Mouse (Mus musculus) layer of hippocampus, adult 2 months (tissue): ENCODE data around the gene Unc13b. TPM values are rescaled to one million over a fixed set of nuclear protein-coding genes. Genes with fewer than 3 reads are reported as not detected.

Experiments
- DNase-seq, 2 experiments: peaks; one replicate each; pipeline ENCODE4 v3.0.0; 2022; ENCODE audit warnings: low spot score in 2 of 2
- H3K27ac ChIP-seq: fragments of 200-600 bp; 2 replicates; pipeline ENCODE4 v1.8.1; 2022
- H3K4me3 ChIP-seq: fragments of 200-600 bp; 2 replicates; pipeline ENCODE4 v1.8.1; 2022; ENCODE audit warnings: mild to moderate bottlenecking
- CTCF ChIP-seq: fragments of 200-600 bp; conservative IDR thresholded peaks from 2 replicates; pipeline ENCODE4 v1.8.1; 2022; ENCODE audit warnings: antibody characterized with exemption, mild to moderate bottlenecking, moderate library complexity
- long read RNA-seq, 2 experiments: library from polyadenylated mRNA; stranded (forward); transcript quantifications; one replicate each; pipeline ENCODE4 v2.0.0; 2021; ENCODE audit warnings: borderline mapping rate in 2 of 2
- total RNA-seq, 2 experiments: library from RNA; stranded (reverse); gene quantifications; 2 replicates each; pipeline ENCODE4 v1.2.3; 2021

Gene Unc13b
- total RNA-seq, result 10 to 100 TPM; 41.7 to 45.7 TPM
- long read RNA-seq, experiment 1, partial matches to known transcripts, result 3 of 8 reads
- long read RNA-seq, experiment 1, other reads (novel, unspliced or antisense), result 5 of 8 reads
- long read RNA-seq, experiment 2, full-length matches to known transcripts, result 1 of 11 reads
- long read RNA-seq, experiment 2, partial matches to known transcripts, result 7 of 11 reads
- long read RNA-seq, experiment 2, other reads (novel, unspliced or antisense), result 3 of 11 reads

DNA sequence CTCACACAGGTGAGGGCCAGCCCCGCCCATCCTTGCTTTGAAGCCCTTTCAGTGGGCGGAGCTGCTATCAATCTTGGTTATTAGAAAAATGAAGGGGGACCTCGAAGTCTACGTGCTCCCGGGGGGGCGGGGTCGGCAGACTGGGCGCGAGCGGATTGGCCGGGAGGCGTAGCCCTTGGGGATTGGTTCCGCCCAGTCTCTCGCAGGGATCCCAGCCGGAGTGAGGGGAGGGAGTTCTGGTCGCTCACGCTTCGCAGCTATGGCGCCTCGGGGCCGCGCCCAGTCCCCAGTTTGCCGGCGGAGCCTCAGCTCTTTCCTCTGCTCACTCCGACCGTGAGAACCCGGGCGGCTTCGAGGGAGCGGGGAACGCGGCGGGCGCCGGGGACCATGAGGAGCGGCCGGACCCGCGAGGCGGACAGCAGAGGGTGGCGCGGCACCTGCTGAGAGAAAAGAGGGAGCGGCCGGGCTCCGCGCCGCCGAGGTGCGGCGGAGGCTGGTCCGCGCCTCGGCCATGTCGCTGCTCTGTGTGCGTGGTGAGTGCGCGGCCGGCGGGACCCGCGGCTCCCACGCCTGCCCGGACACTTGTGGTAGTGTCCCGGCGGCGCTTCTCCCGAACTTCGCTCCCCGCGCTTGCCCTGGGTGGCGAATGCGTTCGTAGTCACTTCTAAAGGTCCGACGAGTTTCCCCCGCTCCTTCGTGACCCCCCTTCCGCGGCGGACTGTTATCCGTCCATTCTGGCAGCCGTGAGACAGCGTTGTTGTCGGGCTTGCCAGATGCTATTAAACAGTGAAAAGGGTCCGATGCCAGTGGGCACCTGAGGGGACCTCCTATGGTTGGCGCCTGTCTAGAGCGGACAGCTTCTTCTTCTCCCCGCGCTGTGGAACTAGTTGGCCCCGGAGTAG lies at the start of gene Unc13b:
Gene Unc13b, plus strand, starts transcription at position 201 of the 902 bp plus-strand sequence.
- H3K27ac ChIP-seq, result peak within 1 kb of the TSS; percentile 76
- no peak for TF ChIP-seq CTCF
- H3K4me3 ChIP-seq, result peak within 1 kb of the TSS; percentile 81
- DNase-seq, result peak; percentile 92 to 93

DNA sequence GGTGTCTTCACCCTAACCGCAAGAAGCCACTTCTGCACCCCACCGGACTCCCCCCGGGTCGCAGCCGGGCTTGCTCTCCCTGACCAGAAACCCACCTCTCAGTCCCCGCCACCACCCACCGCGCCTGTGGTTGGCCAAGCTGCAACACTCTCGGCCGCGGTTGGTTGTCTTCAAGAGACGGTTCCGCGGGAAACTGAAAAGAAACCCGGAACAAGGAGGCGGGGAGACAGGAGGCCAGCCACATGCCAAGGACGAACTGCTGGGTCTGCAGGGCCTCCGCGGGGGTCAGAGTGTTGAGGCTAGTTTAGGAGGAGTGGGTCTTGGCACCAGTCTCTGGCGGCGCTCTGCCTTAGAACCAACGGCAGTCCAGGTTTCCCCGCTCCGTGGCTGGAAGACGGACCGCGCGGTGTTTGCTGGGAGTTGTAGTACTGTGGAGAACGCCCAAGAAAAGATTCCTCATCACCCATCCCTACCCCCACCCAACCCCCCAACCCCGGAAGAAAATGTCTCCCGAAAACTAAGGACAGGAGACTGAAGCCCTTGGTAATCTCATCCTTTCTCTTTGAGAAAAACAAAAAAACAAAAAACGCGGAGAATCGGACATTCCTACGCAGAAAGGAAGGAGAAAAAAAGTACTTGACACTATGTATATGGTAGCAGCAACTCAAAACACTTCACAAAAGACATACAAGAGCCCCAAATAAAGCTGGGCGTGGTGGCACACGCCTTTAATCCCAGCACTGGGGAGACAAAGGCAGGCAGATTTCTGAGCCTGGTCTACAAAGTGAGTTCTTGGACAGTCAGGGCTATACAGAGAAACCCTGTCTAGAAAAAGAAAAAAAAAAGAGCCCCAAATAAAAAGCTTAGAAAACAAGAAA lies 48.4 kb upstream of the Unc13b start, which contains the start of gene Fancg:
Gene Fancg, minus strand, starts transcription at position 346 of the 878 bp plus-strand sequence.
- peak; percentile 75 to 80 for DNase-seq
- no peak for TF ChIP-seq CTCF
- H3K27ac ChIP-seq, result peak within 1 kb of the TSS; percentile 54
- peak within 1 kb of the TSS; percentile 79 for H3K4me3 ChIP-seq

- DNase-seq, result no peak
- no peak overlapping the region for H3K27ac ChIP-seq
- TF ChIP-seq CTCF, result no peak
- no peak overlapping the region for H3K4me3 ChIP-seq
Measured at GRCm38 (mm10) chr4:43012091-43012490, 46.7 kb upstream of the Unc13b start.

DNA sequence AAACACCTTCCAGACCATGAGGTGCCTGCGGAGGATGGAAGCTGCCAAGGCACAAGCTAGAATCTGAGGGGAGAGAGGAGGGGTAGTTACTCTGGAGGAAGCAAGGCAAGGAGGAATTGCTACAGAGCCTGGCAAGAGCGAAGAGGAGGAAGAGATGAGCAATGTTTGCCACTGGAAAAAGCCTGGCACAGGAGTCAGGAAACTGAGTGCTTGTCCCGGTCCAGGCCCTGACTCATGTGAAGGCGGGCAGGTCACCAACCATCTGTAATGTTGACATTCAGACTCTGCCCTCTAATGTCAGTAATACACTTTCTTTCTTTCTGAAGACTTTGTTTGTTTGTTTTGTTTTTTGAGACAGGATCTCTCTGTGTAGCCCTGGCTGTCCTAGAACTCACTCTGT lies 40.6 kb upstream of the Unc13b start:
- TF ChIP-seq CTCF, result no peak
- no peak overlapping the region for H3K27ac ChIP-seq
- no peak for DNase-seq
- H3K4me3 ChIP-seq, result no peak overlapping the region

DNA sequence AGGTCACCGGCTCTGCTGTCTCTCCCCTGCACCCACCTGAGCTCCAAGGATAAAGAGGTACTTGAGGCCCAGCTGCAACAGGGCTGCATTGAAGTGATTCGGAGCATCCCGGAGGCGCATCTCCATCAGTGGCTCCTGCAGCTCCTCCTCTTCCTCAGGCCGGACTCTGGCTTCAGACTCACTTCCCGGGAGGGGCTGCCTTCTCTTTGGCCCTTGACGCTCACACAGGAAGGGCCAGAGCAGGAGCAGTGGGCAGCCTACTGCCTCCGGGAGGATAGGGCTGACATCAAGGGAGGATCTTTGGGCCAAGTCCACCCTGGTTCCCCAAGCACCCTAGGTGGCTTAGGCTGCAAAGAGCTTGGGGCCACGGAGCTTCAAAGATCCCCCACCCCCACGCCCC lies 39.6 kb upstream of the Unc13b start:
- no peak for DNase-seq
- H3K27ac ChIP-seq, result no peak overlapping the region
- H3K4me3 ChIP-seq, result no peak overlapping the region
- no peak for TF ChIP-seq CTCF

DNA sequence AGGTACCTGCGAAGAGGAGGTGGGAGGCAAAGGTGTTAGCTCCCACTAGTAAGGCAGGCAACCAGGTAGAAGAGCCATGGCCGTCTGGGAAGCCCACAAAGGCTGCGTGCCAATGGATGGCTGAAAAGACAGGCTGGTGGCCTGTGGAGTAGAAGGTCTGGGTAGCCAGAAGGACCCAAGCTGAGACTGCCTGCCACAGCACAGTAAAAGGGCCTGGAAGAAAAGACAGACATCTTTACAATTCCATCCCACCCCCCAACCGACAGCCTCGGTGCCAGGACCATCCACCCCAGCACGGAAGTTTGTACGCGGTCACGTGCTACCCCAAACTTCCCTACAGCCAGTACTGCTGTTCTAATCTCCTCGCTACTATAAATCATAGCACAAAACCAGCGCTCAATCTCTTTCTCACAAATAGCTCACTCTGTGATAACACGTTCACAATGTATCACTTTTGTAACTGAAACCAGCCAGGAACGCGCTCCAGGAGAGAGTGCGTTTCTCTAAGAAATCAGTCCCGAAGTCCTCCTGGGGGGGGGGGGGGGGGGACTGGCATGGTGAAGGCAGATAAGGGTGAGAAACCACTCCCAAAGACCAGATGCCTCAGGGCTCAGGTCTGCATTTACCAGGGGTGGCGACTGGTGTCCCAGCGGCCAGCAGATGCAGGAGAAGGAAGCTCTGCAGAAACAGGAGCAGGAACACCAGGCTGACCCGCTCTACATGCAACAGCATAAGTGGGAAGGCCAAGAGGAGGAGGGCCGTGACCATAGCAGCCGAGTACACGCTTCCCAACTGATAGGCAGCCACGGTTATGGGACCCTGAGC lies 38.9 kb upstream of the Unc13b start:
- DNase-seq, result no peak
- H3K4me3 ChIP-seq, result no peak overlapping the region
- no peak for TF ChIP-seq CTCF

GRCm38 (mm10) chr4:43020876-43021275 lies 37.9 kb upstream of the Unc13b start:
- no peak for DNase-seq
- Histone ChIP-seq H3K4me3 (no peak overlapping the region), H3K27ac (no peak overlapping the region)
- TF ChIP-seq CTCF, result no peak; the same call in 1 of the 2 replicates

More for the DNA sequence above, 38.9 kb upstream of the Unc13b start:
- no peak overlapping the region for H3K27ac ChIP-seq

- H3K4me3 ChIP-seq, result no peak overlapping the region
- H3K27ac ChIP-seq, result no peak overlapping the region
- TF ChIP-seq CTCF, result no peak
- no peak for DNase-seq
Measured at GRCm38 (mm10) chr4:43021341-43021740, 37.4 kb upstream of the Unc13b start.

DNA sequence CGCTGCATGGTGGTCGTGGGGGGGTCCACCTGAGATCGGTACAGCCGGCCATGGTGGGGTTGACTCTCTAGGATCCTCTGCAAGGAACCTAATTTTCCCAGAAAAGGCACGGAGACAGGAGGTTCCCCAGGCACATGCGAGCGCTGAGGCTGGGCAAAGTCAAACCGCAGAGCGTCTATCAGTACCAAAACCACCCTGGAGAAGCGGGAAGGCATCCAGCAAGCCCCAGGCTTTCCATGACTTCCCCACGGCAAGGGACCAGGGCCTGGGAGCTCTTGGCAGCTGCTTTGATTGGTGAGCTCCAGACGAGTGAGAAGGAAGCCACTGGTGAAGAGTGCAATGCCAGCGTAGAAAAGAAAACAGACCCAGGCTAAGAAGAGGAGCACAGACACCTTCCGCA lies 34.1 kb upstream of the Unc13b start:
- peak overlapping the region; percentile 94 for H3K27ac ChIP-seq
- no peak for DNase-seq
- peak overlapping the region; percentile 72 for H3K4me3 ChIP-seq
- no peak for TF ChIP-seq CTCF

GRCm38 (mm10) chr4:43025084-43025960 lies 33.4 kb upstream of the Unc13b start, which contains the start of gene Pigo:
TSS of gene Pigo (minus strand) at chr4:43025819.
- peak; percentile 91 to 92 for DNase-seq
- Histone ChIP-seq H3K27ac (peak within 1 kb of the TSS; percentile 94), H3K4me3 (peak within 1 kb of the TSS; percentile 72)
- TF ChIP-seq CTCF, result peak; percentile 80

- no peak for DNase-seq
- Histone ChIP-seq H3K27ac (no peak overlapping the region), H3K4me3 (no peak overlapping the region)
- TF ChIP-seq CTCF, result no peak
Measured at GRCm38 (mm10) chr4:43029121-43029520, 29.6 kb upstream of the Unc13b start.
